In genomic region chr19:3440667-3441066, GRCm38 (mm10) we compare ENCODE assay signal across 17 mouse cellular contexts. TPM values are rescaled to one million over a fixed set of nuclear protein-coding genes. Genes with fewer than 3 reads are reported as not detected.
DNase-seq lines count a peak whose midpoint lies in the region; ATAC-seq and TF ChIP-seq lines count a peak whose summit lies in the region.
"Had no signal": no experiment of that assay in that cellular context is flagged by ENCODE, and none has a peak within 500 bp of the region (broad histone marks: within the 10 kb centered on the region; RNA-seq: fewer than 3 reads in every experiment).

No protein-coding gene starts in this region.

- H3K27ac ChIP-seq in liver, postnatal 0 days (ENCODE audit: low read depth), result no peak overlapping the region
- no peak overlapping the region for H3K27ac ChIP-seq in liver, embryonic 11.5 days (ENCODE audit: low read depth, low read length)
- 0 out of 2 replicates have a peak overlapping the region, but pooled peaks have one; percentile 19 for H3K27ac ChIP-seq in embryonic facial prominence, embryonic 10.5 days (replicated peaks)
- no peak overlapping the region for H3K27ac ChIP-seq in embryonic facial prominence, embryonic 14.5 days (replicated peaks; ENCODE audit: low read depth, low read length)
- H3K27ac ChIP-seq in forebrain, postnatal 0 days (ENCODE audit: low read depth, low read length), result no peak overlapping the region
- H3K27ac ChIP-seq: liver, embryonic 14.5 days had no signal

- ATAC-seq in liver, postnatal 0 days, result no peak
- no peak for ATAC-seq in liver, embryonic 11.5 days (replicated peaks; ENCODE audit: low FRiP score)
- 0 out of 2 replicates have a peak, but pooled peaks have one; percentile 56 for ATAC-seq in embryonic facial prominence, embryonic 14.5 days (ENCODE audit: low read depth)
- no peak for ATAC-seq in forebrain, postnatal 0 days

- DNase-seq in liver, postnatal 0 days, result no peak
- DNase-seq in liver, embryonic 11.5 days (ENCODE audit: low spot score), result no peak
- no peak for DNase-seq in embryonic facial prominence, embryonic 10.5 days (ENCODE audit: low spot score)
- peak; percentile 32 for DNase-seq in embryonic facial prominence, embryonic 14.5 days (ENCODE audit: low spot score)
- DNase-seq in forebrain, postnatal 0 days, result no peak
- no peak for DNase-seq in urinary bladder, postnatal 14 days (ENCODE audit: low spot score)
- DNase-seq in heart, postnatal 10 days, result no peak
- DNase-seq: cerebellum, postnatal 10 days; gastrocnemius, postnatal 25 days; layer of hippocampus, postnatal 36 days; left cerebral cortex, postnatal 4 days; lung, postnatal 10 days had no signal

- intact Hi-C loops in heart, postnatal 10 days (cut with DNase I), result no loop called here

- H3K4me2 ChIP-seq in liver, postnatal 0 days (ENCODE audit: low read depth, low read length), result peak overlapping the region; percentile 13; the same call in 1 of the 2 replicates
- no peak overlapping the region for H3K4me2 ChIP-seq in liver, embryonic 11.5 days
- H3K4me2 ChIP-seq in embryonic facial prominence, embryonic 14.5 days (ENCODE audit: low read depth, low read length), result peak overlapping the region; percentile 20; the same call in 1 of the 2 replicates
- H3K4me2 ChIP-seq in forebrain, postnatal 0 days (ENCODE audit: low read depth), result peak overlapping the region; percentile 15
- H3K4me2 ChIP-seq: heart, embryonic 11.5 days had no signal

- no peak for TF ChIP-seq EP300 in liver, postnatal 0 days (IDR thresholded peaks at IDR 0.05; ENCODE audit: low read depth)

- no peaks in the 10 kb centered on the region for H3K27me3 ChIP-seq in liver, postnatal 0 days (ENCODE audit: insufficient read depth, low read length)
- no peaks in the 10 kb centered on the region; the same call in 1 of the 2 replicates for H3K27me3 ChIP-seq in liver, embryonic 11.5 days (replicated peaks; ENCODE audit: control insufficient read depth, insufficient read depth, low read length)
- H3K27me3 ChIP-seq in embryonic facial prominence, embryonic 10.5 days (replicated peaks; ENCODE audit: low read depth, poor library complexity, severe bottlenecking), result peaks cover 7% of the 10 kb centered on the region
- H3K27me3 ChIP-seq in embryonic facial prominence, embryonic 14.5 days (replicated peaks; ENCODE audit: control insufficient read depth, insufficient read depth, low read length), result no peaks in the 10 kb centered on the region
- no peaks in the 10 kb centered on the region for H3K27me3 ChIP-seq in forebrain, postnatal 0 days (ENCODE audit: insufficient read depth, low read length)

- no peak overlapping the region for H3K9ac ChIP-seq in liver, postnatal 0 days (replicated peaks)
- no peak overlapping the region for H3K9ac ChIP-seq in liver, embryonic 11.5 days (ENCODE audit: low read depth, low read length)
- no peak overlapping the region for H3K9ac ChIP-seq in embryonic facial prominence, embryonic 14.5 days (ENCODE audit: low read depth, low read length)
- no peak overlapping the region for H3K9ac ChIP-seq in forebrain, postnatal 0 days
- H3K9ac ChIP-seq: liver, embryonic 14.5 days had no signal

- no peak overlapping the region for H3K4me3 ChIP-seq in liver, postnatal 0 days (ENCODE audit: low read depth, low read length)
- no peak overlapping the region for H3K4me3 ChIP-seq in liver, embryonic 11.5 days (ENCODE audit: low read depth, low read length)
- H3K4me3 ChIP-seq in embryonic facial prominence, embryonic 10.5 days, result no peak overlapping the region
- no peak overlapping the region for H3K4me3 ChIP-seq in embryonic facial prominence, embryonic 14.5 days (ENCODE audit: low read depth, low read length)
- no peak overlapping the region; the same call in 1 of the 2 replicates for H3K4me3 ChIP-seq in forebrain, postnatal 0 days (ENCODE audit: low read depth, low read length)
- H3K4me3 ChIP-seq: myocyte had no signal

- H3K4me1 ChIP-seq in liver, postnatal 0 days (ENCODE audit: insufficient read depth), result no peaks in the 10 kb centered on the region
- H3K4me1 ChIP-seq in liver, embryonic 11.5 days (replicated peaks; ENCODE audit: control insufficient read depth, insufficient read depth, low read length), result no peaks in the 10 kb centered on the region
- H3K4me1 ChIP-seq in embryonic facial prominence, embryonic 10.5 days, result peaks cover 11% of the 10 kb centered on the region
- H3K4me1 ChIP-seq in embryonic facial prominence, embryonic 14.5 days (ENCODE audit: control insufficient read depth, insufficient read depth, low read length), result no peaks in the 10 kb centered on the region
- H3K4me1 ChIP-seq in forebrain, postnatal 0 days (ENCODE audit: insufficient read depth), result no peaks in the 10 kb centered on the region

- no peak for TF ChIP-seq CTCF in liver, postnatal 0 days (IDR thresholded peaks at IDR 0.05; ENCODE audit: low read depth)
- TF ChIP-seq CTCF in forebrain, postnatal 0 days (IDR thresholded peaks at IDR 0.05; ENCODE audit: low read depth), result no peak

- H3K36me3 ChIP-seq in liver, postnatal 0 days (replicated peaks; ENCODE audit: insufficient read depth, low read length), result no peaks in the 10 kb centered on the region
- no peaks in the 10 kb centered on the region for H3K36me3 ChIP-seq in liver, embryonic 11.5 days (ENCODE audit: control insufficient read depth, insufficient read depth, low read length)
- H3K36me3 ChIP-seq in embryonic facial prominence, embryonic 10.5 days (replicated peaks), result no peaks in the 10 kb centered on the region
- H3K36me3 ChIP-seq in embryonic facial prominence, embryonic 14.5 days (ENCODE audit: control insufficient read depth, insufficient read depth, low read length), result no peaks in the 10 kb centered on the region
- no peaks in the 10 kb centered on the region for H3K36me3 ChIP-seq in forebrain, postnatal 0 days (ENCODE audit: insufficient read depth)

- H3K9me3 ChIP-seq in liver, postnatal 0 days (ENCODE audit: low read length), result no peaks in the 10 kb centered on the region
- no peaks in the 10 kb centered on the region for H3K9me3 ChIP-seq in liver, embryonic 11.5 days (ENCODE audit: control insufficient read depth, low read length)
- H3K9me3 ChIP-seq in embryonic facial prominence, embryonic 10.5 days, result 0 out of 2 replicates have a peak, but pooled peaks cover 2% of the 10 kb centered on the region
- H3K9me3 ChIP-seq in embryonic facial prominence, embryonic 14.5 days (ENCODE audit: control insufficient read depth, low read length), result no peaks in the 10 kb centered on the region
- H3K9me3 ChIP-seq in forebrain, postnatal 0 days (ENCODE audit: low read length), result no peaks in the 10 kb centered on the region

- 56% methylated on average over 5 of the region's 5 CpGs for WGBS in liver, postnatal 0 days (ENCODE audit: insufficient replicate concordance)
- WGBS in liver, embryonic 11.5 days, result 60% methylated on average over 5 of the region's 5 CpGs
- 56% methylated on average over 5 of the region's 5 CpGs for WGBS in embryonic facial prominence, embryonic 10.5 days
- WGBS in embryonic facial prominence, embryonic 14.5 days, result 36% methylated on average over 5 of the region's 5 CpGs
- 26% methylated on average over 5 of the region's 5 CpGs for WGBS in forebrain, postnatal 0 days

RNA-seq across cellular contexts. Expression of gene Gal, which starts 26.3 kb away (rescaled TPM):
- polyA plus RNA-seq in liver, postnatal 0 days (2015; fragmentation: Nextera tagmentation; extraction: Ambion mirVana), result 0.14 TPM in 1 of 2 replicates, not detected in the other
- polyA plus RNA-seq in liver, embryonic 11.5 days (2014; fragmentation: Nextera tagmentation; extraction: Ambion mirVana), result 2.1 and 2.6 TPM in 2 replicates
- 1.1 and 1.2 TPM in 2 replicates for polyA plus RNA-seq in embryonic facial prominence, embryonic 10.5 days (2016; fragmentation: Nextera tagmentation; extraction: Ambion mirVana)
- 9.9 and 15.2 TPM in 2 replicates for polyA plus RNA-seq in embryonic facial prominence, embryonic 14.5 days (2014; fragmentation: Nextera tagmentation; extraction: Ambion mirVana)
- total RNA-seq in forebrain, postnatal 0 days (2014; rRNA removed), result 2.0 and 2.1 TPM in 2 replicates
- 14.1 and 21.9 TPM in 2 replicates for polyA plus RNA-seq in forebrain, postnatal 0 days (2015; fragmentation: Nextera tagmentation; extraction: Ambion mirVana)
- not detected for total RNA-seq in heart, postnatal 10 days (2021)
- polyA plus RNA-seq: C2C12; kidney, embryonic 14.5 days; myocyte had no signal

RNA-seq across cellular contexts. Expression of gene Tesmin, which starts 52.0 kb away (rescaled TPM):
- 0.80 and 0.91 TPM in 2 replicates for polyA plus RNA-seq in liver, postnatal 0 days (2015; fragmentation: Nextera tagmentation; extraction: Ambion mirVana)
- 0.41 and 0.55 TPM in 2 replicates for polyA plus RNA-seq in liver, embryonic 11.5 days (2014; fragmentation: Nextera tagmentation; extraction: Ambion mirVana)
- polyA plus RNA-seq in embryonic facial prominence, embryonic 10.5 days (2016; fragmentation: Nextera tagmentation; extraction: Ambion mirVana), result 0.30 and 0.49 TPM in 2 replicates
- polyA plus RNA-seq in embryonic facial prominence, embryonic 14.5 days (2014; fragmentation: Nextera tagmentation; extraction: Ambion mirVana), result 0.29 and 0.35 TPM in 2 replicates
- total RNA-seq in forebrain, postnatal 0 days (2014; rRNA removed), result 0.71 and 1.0 TPM in 2 replicates
- 0.82 and 1.5 TPM in 2 replicates for polyA plus RNA-seq in forebrain, postnatal 0 days (2015; fragmentation: Nextera tagmentation; extraction: Ambion mirVana)
- total RNA-seq in heart, postnatal 10 days (2021), result 1 to 10 TPM; 3.1 to 4.3 TPM
